In genomic region chr2:103566713-103567521, GRCm38 (mm10) we compare ENCODE assay signal across 8 mouse cellular contexts. TPM values are rescaled to one million over a fixed set of nuclear protein-coding genes. Genes with fewer than 3 reads are reported as not detected.
DNase-seq lines count a peak whose midpoint lies in the region; ATAC-seq lines count a peak whose summit lies in the region.

No protein-coding gene starts in this region.

- H3K36me3 ChIP-seq in hindbrain, embryonic 13.5 days, result no peaks in the 10 kb centered on the region

- H3K27ac ChIP-seq in hindbrain, embryonic 13.5 days, result peak overlapping the region; percentile 82

- peak overlapping the region; percentile 83 for H3K9ac ChIP-seq in hindbrain, embryonic 13.5 days

- H3K4me2 ChIP-seq in hindbrain, embryonic 13.5 days, result peak overlapping the region; percentile 99

- peak; percentile 80 for DNase-seq in Muller cell, postnatal 12 days (ENCODE audit: inconsistent ontology term)
- DNase-seq in cerebellum, adult 8-10 months, result peak; percentile 20
- DNase-seq in frontal cortex, postnatal 25 days (ENCODE audit: low spot score in 2 of 2), result peak; percentile 17 to 21
- peak; percentile 17 to 31 for DNase-seq in layer of hippocampus, postnatal 25 days (ENCODE audit: extremely low spot score in 1 of 2, low spot score in 1 of 2)
- peak; percentile 52 for DNase-seq in lung, postnatal 36 days
- DNase-seq in right cerebral cortex, adult 18-20 months, result peak; percentile 35
- DNase-seq in urinary bladder, postnatal 25 days (ENCODE audit: low spot score), result peak; percentile 33

- H3K4me3 ChIP-seq in hindbrain, embryonic 13.5 days, result peak overlapping the region; percentile 75

- peaks cover 17% of the 10 kb centered on the region for H3K27me3 ChIP-seq in hindbrain, embryonic 13.5 days

- H3K9me3 ChIP-seq in hindbrain, embryonic 13.5 days, result no peaks in the 10 kb centered on the region

- WGBS in hindbrain, embryonic 13.5 days, result under 1% methylated on average over 78 of the region's 79 CpGs

- H3K4me1 ChIP-seq in hindbrain, embryonic 13.5 days (replicated peaks), result peaks cover 57% of the 10 kb centered on the region

- ATAC-seq in hindbrain, embryonic 13.5 days (ENCODE audit: low FRiP score), result peak; percentile 41

RNA-seq across cellular contexts. Expression of gene Abtb2, which starts 0.8 kb away (rescaled TPM):
- 10.9 and 13.1 TPM in 2 replicates for polyA plus RNA-seq in hindbrain, embryonic 13.5 days (2015; fragmentation: Nextera tagmentation; extraction: Ambion mirVana)
- total RNA-seq in layer of hippocampus, postnatal 25 days (2021), result 10 to 100 TPM; 11.9 to 13.2 TPM

Comparison
In these comparisons a context has a peak if more than half of its experiments do, and no peak if none do; other contexts are left out.
1. Peak in every context shown above with its lines: DNase-seq, ATAC-seq, H3K4me3 ChIP-seq and H3K27ac ChIP-seq.
2. DNase-seq: peak in every context shown above with its lines; median percentile 80 in Muller cell, postnatal 12 days; 52 in lung, postnatal 36 days; 35 in right cerebral cortex, adult 18-20 months; 33 in urinary bladder, postnatal 25 days; 24 in layer of hippocampus, postnatal 25 days; 20 in cerebellum, adult 8-10 months; 19 in frontal cortex, postnatal 25 days.